Mouse (Mus musculus): ENCODE measurements around the gene Metrnl.

Metrnl gene

DNA sequence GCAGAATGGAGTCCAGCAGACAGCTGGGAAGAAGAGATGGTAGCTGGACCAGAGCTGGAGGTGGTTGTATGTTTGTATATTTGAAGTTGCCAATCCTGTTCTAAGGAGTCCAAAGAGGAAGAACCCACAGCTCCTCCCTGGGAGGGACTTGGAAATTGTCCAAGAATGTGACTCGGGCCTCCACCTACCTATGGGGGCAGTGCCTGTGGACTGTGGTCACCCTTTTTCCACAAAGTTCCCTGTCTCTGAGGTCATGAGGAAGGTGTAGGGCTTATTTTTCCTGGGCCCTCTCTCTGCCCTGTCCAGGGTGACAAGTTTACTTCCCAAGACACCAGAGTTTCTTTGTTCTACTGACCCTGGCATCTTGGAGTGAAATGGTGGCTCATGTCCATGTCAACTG is 39.6 kb downstream of the Metrnl start:
- peak; percentile 61 for DNase-seq

DNA sequence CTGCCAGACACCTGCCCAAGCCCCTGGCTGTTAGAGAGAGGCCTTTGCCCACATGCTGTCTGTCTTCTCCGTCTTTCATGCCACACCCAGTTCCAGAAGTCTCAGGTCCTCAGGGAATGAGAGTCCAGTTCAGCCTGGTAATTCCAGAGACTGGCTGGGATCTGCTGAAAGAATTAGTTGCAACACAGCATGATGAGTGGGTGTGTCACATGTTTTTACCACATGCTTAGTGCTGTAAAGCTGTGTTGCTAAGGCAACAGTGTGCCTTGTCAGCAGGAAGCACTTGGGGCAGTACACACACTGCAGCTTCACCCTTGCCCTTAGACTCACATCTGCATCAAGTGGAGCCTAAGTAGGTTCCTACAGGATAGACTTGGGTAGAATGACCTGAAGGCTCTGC is 40.1 kb downstream of the Metrnl start:
- peak; percentile 61 for DNase-seq

DNA sequence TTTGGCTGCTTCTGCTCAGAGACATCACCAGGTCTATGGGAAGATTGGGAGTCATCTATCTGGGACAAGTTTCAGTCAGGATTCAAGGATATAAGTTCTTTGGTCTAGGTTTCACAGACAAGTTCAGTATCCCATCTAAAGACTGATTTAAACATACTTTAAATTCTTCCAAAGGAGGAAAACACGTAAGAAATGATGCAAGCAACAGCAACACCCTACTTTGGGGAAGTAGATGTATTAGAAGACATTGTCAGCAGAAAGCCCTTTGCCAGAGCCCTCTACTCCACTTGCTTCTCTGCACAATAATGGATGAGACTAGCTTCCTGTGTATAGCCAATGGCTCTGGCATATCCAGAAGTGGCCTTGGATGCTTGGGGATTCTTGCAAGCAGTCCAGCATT is 41.8 kb downstream of the Metrnl start:
- DNase-seq, result no peak

DNA sequence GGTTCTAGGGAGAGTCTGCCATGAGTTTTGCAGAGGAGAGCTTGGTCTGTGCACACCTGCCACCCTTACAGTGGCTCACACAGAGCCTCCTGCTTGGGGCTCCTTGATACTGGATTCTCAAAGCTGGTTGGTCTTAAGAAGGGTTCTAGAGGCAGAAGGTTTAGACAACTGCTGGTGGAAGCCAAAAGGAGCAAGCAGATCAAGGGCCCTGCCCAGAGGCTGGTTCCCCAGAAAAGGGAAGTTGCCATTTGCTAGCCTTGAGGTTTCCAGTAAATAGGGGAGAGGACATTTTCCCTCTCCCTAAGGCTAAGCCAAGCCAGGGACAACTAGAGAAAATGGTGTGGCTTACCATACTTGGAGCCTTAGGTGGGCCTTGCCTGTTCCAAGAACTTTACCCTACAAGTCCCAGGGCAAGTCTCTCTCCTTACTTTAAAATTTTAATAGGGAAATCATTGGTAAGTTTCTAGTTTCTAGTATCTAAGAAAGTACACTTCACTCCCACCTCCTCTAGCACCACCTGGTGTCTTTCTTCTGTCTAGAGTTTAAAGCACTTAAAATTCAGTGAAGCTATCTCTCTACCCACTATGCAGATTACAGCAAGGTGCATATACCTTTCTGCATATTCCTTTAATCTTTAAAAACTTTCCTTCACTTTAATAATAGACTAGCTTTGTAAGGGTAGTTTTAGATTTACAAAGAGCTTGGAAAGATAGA is 42.7 kb downstream of the Metrnl start:
- DNase-seq, result no peak

DNA sequence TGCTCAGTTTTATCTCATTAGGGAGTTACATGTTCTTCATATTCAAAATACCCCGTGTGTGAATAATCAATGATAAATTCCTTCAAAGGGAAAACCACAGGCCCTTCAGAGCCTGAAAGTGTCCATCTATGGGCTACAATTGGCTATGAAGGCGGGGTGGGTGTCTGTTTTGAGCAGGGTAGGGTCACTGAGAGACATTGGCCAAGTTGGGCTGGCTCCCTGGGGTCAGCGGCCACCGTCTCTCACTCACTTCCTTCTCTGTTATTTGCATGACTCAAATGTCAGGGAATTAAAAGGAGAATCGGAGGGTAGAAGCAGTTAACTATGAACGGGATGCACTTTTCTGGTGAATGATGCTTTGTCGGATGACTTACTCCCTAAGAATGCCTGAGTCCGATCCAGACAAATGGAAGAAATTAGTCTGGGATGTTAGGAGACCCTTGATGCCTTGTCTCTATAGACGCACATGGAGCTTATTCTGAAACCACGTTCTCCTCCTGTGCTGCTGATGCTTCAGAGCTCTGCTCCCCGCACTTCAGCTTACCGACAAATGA is 45.7 kb downstream of the Metrnl start:
- no peak for DNase-seq

DNA sequence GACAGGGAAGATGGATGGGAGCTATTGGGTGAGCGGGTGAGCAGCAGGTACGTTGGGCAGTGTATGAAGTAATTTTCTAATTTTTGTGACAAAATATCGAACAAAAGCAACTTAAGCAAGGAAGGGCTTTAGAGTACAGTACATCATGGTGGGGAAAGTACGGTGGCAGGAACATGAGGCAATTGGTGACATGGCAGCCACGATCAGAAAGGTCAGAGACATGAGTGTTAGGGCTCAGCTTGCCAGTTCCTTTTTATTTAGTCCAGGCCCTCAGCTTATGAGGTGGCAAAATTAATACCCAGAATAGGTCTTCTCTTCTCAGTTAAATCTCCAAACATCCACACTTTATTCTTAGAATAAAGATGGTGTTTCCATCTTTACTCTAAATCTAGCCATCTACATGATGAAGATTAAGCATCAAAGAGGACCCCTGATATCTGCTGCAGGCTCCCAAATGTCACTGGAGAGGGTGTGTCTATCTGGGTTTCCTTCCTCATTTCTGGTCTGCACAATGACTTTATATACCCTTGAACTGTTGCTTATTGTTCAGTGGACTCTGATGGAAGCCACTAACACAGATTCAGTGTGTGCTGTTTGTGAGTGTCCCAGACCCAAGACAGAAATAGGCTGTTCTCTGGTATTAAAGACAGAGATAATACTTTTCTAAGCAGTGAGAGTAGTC is 46.8 kb downstream of the Metrnl start:
- no peak for DNase-seq

All from lung, postnatal 10 days (tissue).